Mouse (Mus musculus): ENCODE data around the gene Agrn. TPM values are rescaled to one million over a fixed set of nuclear protein-coding genes. Genes with fewer than 3 reads are reported as not detected.

Gene Agrn
- polyA plus RNA-seq, 1 experiment from 2014 or later, result 43.8 TPM

DNA sequence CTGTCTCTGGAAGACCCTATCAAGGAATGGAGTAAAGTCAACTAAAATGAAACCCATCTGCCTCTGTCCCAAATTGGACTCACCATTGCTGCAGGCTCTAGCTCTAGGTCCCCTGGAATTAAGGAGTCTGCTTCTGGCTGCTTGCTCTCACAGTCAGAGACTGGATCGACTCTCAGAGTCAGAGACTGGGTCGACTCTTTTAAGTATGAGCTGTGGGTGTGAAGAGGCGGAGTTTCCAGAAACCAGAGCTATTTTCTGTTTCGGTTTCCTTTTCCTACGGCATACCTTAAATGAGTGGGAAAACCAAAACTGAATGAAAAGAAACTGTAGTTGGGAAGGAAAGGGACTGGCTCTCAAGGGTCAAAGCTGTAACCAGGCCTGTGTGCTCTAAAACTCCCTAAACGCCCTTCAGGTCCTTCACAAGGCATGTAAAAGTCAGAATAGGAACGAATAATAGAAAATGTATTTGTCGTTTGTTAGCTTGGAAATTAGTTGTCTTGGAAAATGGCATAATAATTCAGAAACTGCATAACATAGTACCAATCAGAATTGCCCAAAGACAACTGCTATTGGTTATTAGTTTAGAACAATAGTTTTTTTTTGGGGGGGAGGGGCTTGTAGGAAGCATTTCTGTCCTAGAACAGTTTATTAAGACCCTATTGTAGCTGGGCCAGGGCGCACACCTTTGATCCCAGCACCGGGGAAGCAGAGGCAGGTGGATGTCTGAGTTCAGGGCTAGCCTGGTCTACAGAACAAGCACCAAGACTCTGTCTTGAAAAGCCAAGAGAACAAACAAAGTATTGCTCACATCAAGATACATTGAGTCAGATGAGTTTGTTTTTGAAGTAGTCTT is 3.6 kb upstream of the Agrn start, which contains the start of gene Isg15:
Isg15 (minus strand) TSS at position 196 of the 853 bp plus-strand sequence.
- Histone ChIP-seq H3K27ac (replicated peaks) (no peak within 1 kb of the TSS), H3K4me3 (0 out of 2 replicates have a peak within 1 kb of the TSS, but pooled peaks have one; percentile 8), H3K36me3 (no peaks in the 10 kb centered on the region), H3K9me3 (no peaks in the 10 kb centered on the region), H3K27me3 (replicated peaks) (peaks cover 22% of the 10 kb centered on the region), H3K4me1 (peaks cover 38% of the 10 kb centered on the region), H3K9ac (no peak within 1 kb of the TSS), H3K4me2 (peak within 1 kb of the TSS; percentile 35)
- WGBS, result 56% methylated on average over 10 of the region's 10 CpGs
- no peak for ATAC-seq (ENCODE audit: extremely low read depth, insufficient number of reproducible peaks, low FRiP score, low TSS enrichment)

GRCm38 (mm10) chr4:156197829-156198205 is 529 bp upstream of the Agrn start:
- H3K9ac ChIP-seq, result peak overlapping the region; percentile 86
- H3K27ac ChIP-seq (replicated peaks), result peak overlapping the region; percentile 93
- H3K9me3 ChIP-seq, result no peaks in the 10 kb centered on the region
- peak overlapping the region; percentile 90 for H3K4me2 ChIP-seq
- peak overlapping the region; percentile 91 for H3K4me3 ChIP-seq
- H3K4me1 ChIP-seq, result peaks cover 48% of the 10 kb centered on the region
- H3K36me3 ChIP-seq, result peaks cover 20% of the 10 kb centered on the region
- under 1% methylated on average over 26 of the region's 26 CpGs for WGBS
- peak; percentile 87 for ATAC-seq (ENCODE audit: extremely low read depth, insufficient number of reproducible peaks, low FRiP score, low TSS enrichment)
- H3K27me3 ChIP-seq (replicated peaks), result no peaks in the 10 kb centered on the region

DNA sequence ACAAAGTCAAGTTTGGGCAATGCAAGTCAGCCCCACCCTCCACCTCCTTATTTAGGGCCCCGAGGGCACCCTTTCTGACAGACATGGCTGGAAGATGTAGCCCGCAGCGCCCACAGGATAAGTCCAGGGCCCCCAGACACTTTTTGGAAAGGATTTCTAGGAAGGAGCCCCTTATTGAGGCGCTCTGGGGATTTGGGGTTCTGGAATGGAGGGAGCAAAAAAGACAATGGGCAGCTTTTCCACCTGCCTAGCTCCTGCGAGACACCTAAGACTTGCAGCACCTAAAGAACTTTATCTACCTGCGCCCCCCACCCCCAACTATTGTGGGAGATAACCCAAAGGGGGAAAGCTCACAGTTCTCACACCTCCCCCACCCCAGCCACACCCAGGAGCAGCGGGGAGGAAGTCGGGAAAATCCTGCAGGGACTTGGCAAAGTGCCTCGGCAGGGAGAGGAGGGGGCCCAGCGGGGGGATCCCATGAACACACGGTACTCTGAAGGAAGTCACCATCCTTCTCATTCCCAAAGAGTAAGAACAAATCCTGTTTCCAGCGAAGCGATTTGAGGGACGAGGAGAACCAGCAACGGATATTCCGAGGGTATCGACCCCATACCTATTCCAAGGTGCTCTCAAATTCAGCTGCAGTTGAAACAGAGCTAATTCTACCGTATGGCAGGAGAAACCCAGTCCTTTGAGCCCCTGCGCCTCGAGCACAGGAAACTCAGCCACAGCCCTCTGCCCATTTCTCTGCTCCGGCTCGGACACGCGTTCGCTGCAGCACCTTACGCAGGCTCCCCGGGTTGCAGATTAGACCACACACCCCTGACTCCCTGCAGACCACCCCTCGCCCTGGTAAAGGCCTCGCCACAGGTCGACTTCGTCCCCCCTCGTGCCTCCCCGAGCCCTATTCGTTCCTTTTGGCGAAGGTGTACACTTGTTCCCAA is 1.1 kb downstream of the Agrn start:
- no peaks in the 10 kb centered on the region for H3K9me3 ChIP-seq
- H3K36me3 ChIP-seq, result peaks cover 32% of the 10 kb centered on the region
- peaks cover 47% of the 10 kb centered on the region for H3K4me1 ChIP-seq
- peak overlapping the region; percentile 85 for H3K27ac ChIP-seq (replicated peaks)
- ATAC-seq (ENCODE audit: extremely low read depth, insufficient number of reproducible peaks, low FRiP score, low TSS enrichment), result no peak
- H3K9ac ChIP-seq, result peak overlapping the region; percentile 95
- H3K4me3 ChIP-seq, result peak overlapping the region; percentile 91
- WGBS, result 3% methylated on average over 35 of the region's 35 CpGs
- H3K4me2 ChIP-seq, result peak overlapping the region; percentile 90
- no peaks in the 10 kb centered on the region for H3K27me3 ChIP-seq (replicated peaks)

DNA sequence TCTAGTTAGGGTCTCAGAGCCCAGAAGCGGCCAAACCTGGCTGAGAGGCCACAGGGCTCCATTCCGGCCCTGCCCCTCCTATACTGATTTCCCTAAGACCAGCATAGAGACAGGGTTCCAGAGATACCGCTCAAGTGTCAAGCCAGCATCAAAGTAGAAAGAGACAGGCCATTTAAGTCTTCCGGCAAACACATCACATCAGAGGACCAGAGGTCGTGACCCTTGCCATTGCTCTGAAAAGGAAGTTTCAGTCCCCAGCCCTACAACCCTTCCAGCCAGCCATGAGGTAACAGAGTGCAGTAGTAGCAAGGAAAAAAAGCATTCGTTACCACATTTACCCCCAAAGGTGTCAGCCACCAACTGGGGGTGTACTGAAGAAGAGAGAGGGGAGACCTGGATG is 2.9 kb downstream of the Agrn start:
- Histone ChIP-seq H3K36me3 (peaks cover 45% of the 10 kb centered on the region), H3K27ac (replicated peaks) (no peak overlapping the region), H3K4me3 (no peak overlapping the region), H3K9me3 (no peaks in the 10 kb centered on the region), H3K27me3 (replicated peaks) (no peaks in the 10 kb centered on the region), H3K4me1 (peaks cover 62% of the 10 kb centered on the region), H3K9ac (peak overlapping the region; percentile 25; the same call in 1 of the 2 replicates), H3K4me2 (peak overlapping the region; percentile 3; the same call in 1 of the 2 replicates)
- ATAC-seq (ENCODE audit: extremely low read depth, insufficient number of reproducible peaks, low FRiP score, low TSS enrichment), result no peak
- 60% methylated on average over 6 of the region's 6 CpGs for WGBS

DNA sequence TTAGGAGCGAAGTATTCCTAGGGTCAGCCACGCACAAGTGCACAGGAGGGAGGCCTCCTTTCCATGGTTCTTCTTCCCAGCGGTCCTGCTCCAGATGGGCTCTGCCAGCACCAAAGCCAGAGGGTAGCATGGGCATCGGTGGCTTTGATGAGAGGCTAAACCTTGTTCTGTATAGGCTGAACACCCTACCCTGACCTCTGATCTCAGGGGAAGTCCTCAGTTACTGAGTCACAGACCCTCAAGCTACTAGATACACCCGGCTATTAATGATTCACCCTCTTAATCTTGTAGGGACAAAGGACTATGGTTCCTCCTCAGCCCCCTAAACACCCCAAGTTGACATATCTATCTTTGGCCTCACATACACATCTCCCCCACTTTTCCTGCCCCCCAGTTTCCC is 3.4 kb downstream of the Agrn start:
- Histone ChIP-seq H3K9ac (0 out of 2 replicates have a peak overlapping the region, but pooled peaks have one; percentile 1), H3K4me3 (no peak overlapping the region), H3K4me1 (peaks cover 67% of the 10 kb centered on the region), H3K27me3 (replicated peaks) (no peaks in the 10 kb centered on the region), H3K36me3 (peaks cover 45% of the 10 kb centered on the region), H3K27ac (replicated peaks) (no peak overlapping the region), H3K4me2 (no peak overlapping the region), H3K9me3 (no peaks in the 10 kb centered on the region)
- ATAC-seq (ENCODE audit: extremely low read depth, insufficient number of reproducible peaks, low FRiP score, low TSS enrichment), result no peak
- 72% methylated on average over 5 of the region's 5 CpGs for WGBS

- H3K9ac ChIP-seq, result peak overlapping the region; percentile 1; the same call in 1 of the 2 replicates
- H3K27ac ChIP-seq (replicated peaks), result peak overlapping the region; percentile 34
- H3K4me3 ChIP-seq, result no peak overlapping the region
- no peak for ATAC-seq (ENCODE audit: extremely low read depth, insufficient number of reproducible peaks, low FRiP score, low TSS enrichment)
- H3K4me1 ChIP-seq, result peaks cover 74% of the 10 kb centered on the region
- peaks cover 45% of the 10 kb centered on the region for H3K36me3 ChIP-seq
- H3K27me3 ChIP-seq (replicated peaks), result no peaks in the 10 kb centered on the region
- no peak overlapping the region for H3K4me2 ChIP-seq
- 19% methylated on average over 2 of the region's 2 CpGs for WGBS
- H3K9me3 ChIP-seq, result no peaks in the 10 kb centered on the region
These were observed 4.1 kb downstream of the Agrn start for GRCm38 (mm10) chr4:156193200-156193590.

DNA sequence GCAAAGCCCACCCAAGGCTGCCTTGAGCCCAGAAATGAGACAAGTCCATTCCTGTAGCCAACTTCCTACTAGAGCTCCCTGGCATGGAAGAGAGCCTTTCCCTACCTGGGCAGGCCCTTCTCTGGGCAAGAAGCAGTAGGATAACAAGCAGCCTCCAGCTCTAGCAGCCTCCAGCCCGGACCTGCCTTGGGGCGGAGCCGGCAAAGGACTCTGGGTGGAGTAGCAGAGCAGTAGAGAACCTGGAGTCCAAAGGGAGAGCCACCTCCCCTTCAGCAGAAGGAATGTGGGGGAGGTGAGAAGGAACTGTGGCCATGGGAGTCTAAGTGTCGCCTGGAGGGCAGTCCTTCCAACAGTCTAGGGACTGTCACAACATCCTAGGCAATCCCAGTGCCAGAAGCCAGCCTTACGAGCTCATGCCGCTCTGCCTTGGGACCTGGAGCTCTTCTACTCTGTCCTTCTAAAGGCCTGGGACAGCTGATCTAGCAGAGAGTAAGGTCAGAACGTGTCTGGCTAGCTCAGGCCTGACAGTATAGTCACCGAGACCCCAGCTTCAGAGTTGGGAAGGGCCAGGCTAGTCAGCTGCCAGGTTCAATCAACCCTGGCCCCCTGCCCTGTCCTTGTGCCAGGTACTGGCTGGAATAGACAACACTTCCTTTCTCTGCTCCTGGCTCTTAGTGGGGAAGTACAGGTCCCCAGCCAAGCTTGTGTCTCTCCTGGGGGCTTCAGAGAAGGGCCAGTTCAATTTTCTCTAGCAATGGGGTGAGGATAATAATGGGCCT is 4.7 kb downstream of the Agrn start:
- peak overlapping the region; percentile 34 for H3K27ac ChIP-seq (replicated peaks)
- no peak for ATAC-seq (ENCODE audit: extremely low read depth, insufficient number of reproducible peaks, low FRiP score, low TSS enrichment)
- WGBS, result 42% methylated on average over 8 of the region's 8 CpGs
- peaks cover 80% of the 10 kb centered on the region for H3K4me1 ChIP-seq
- no peak overlapping the region for H3K4me3 ChIP-seq
- peak overlapping the region; percentile 1; the same call in 1 of the 2 replicates for H3K9ac ChIP-seq
- peak overlapping the region; percentile 16 for H3K4me2 ChIP-seq
- peaks cover 45% of the 10 kb centered on the region for H3K36me3 ChIP-seq
- H3K9me3 ChIP-seq, result no peaks in the 10 kb centered on the region
- H3K27me3 ChIP-seq (replicated peaks), result no peaks in the 10 kb centered on the region

- Histone ChIP-seq H3K4me2 (peak overlapping the region; percentile 41), H3K4me3 (no peak overlapping the region), H3K4me1 (peaks cover 86% of the 10 kb centered on the region), H3K36me3 (peaks cover 46% of the 10 kb centered on the region), H3K9ac (peak overlapping the region; percentile 68), H3K9me3 (no peaks in the 10 kb centered on the region), H3K27me3 (replicated peaks) (no peaks in the 10 kb centered on the region), H3K27ac (replicated peaks) (peak overlapping the region; percentile 64)
- 0 out of 2 replicates have a peak, but pooled peaks have one; percentile 20 for ATAC-seq (ENCODE audit: extremely low read depth, insufficient number of reproducible peaks, low FRiP score, low TSS enrichment)
- WGBS, result 18% methylated on average over 6 of the region's 6 CpGs
These were observed 8.4 kb downstream of the Agrn start for GRCm38 (mm10) chr4:156188811-156189323.

- Histone ChIP-seq H3K4me2 (peak overlapping the region; percentile 41; the same call in 1 of the 2 replicates), H3K4me1 (peaks cover 81% of the 10 kb centered on the region), H3K36me3 (peaks cover 46% of the 10 kb centered on the region)
These were observed 9.0 kb downstream of the Agrn start for GRCm38 (mm10) chr4:156188162-156188810.

More at GRCm38 (mm10) chr4:156188162-156188810, 9.0 kb downstream of the Agrn start:
- ATAC-seq (ENCODE audit: extremely low read depth, insufficient number of reproducible peaks, low FRiP score, low TSS enrichment), result no peak
- no peaks in the 10 kb centered on the region for H3K27me3 ChIP-seq (replicated peaks)
- 70% methylated on average over 5 of the region's 5 CpGs for WGBS
- H3K4me3 ChIP-seq, result no peak overlapping the region
- peak overlapping the region; percentile 68; the same call in 1 of the 2 replicates for H3K9ac ChIP-seq
- H3K27ac ChIP-seq (replicated peaks), result peak overlapping the region; percentile 64
- no peaks in the 10 kb centered on the region for H3K9me3 ChIP-seq

Measured in heart, embryonic 13.5 days (tissue).